Mouse (Mus musculus) neural tube, embryonic 12.5 days (tissue): ENCODE data around the gene Gm7544. TPM values are rescaled to one million over a fixed set of nuclear protein-coding genes. Genes with fewer than 3 reads are reported as not detected.
"Not testable (repeated sequence)": the region's sequence is repeated elsewhere in the genome, so short reads cannot be mapped to it uniquely, and the experiment has no call there.

Experiments
- ATAC-seq: fragments of 200-750 bp; cut with Nextera tagmentation; 2 replicates; pipeline ENCODE4 v1.8.0; 2017; ENCODE audit warnings: low read depth, mild to moderate bottlenecking, moderate TSS enrichment, moderate library complexity; ENCODE audit not compliant: low FRiP score
- H3K27ac ChIP-seq: fragments of 300-500 bp; sonication (generic); 2 replicates; pipeline ENCODE4 v1.5.1; 2016
- H3K27me3 ChIP-seq: fragments of 300-500 bp; sonication (generic); replicated peaks from 2 replicates; pipeline ENCODE4 v1.6.1; 2016; ENCODE audit warnings: mild to moderate bottlenecking
- H3K36me3 ChIP-seq: fragments of 300-500 bp; sonication (generic); 2 replicates; pipeline ENCODE4 v1.6.1; 2016; ENCODE audit warnings: mild to moderate bottlenecking
- H3K4me1 ChIP-seq: fragments of 300-500 bp; sonication (generic); 2 replicates; pipeline ENCODE4 v1.6.1; 2016
- H3K4me2 ChIP-seq: fragments of 300-500 bp; sonication (generic); replicated peaks from 2 replicates; pipeline ENCODE4 v1.6.1; 2016; ENCODE audit warnings: mild to moderate bottlenecking
- H3K4me3 ChIP-seq: fragments of 300-500 bp; sonication (generic); 2 replicates; pipeline ENCODE4 v1.5.1; 2016
- H3K9ac ChIP-seq: fragments of 300-500 bp; sonication (generic); 2 replicates; pipeline ENCODE4 v1.6.1; 2016; ENCODE audit warnings: mild to moderate bottlenecking
- H3K9me3 ChIP-seq: fragments of 300-500 bp; sonication (generic); 2 replicates; pipeline ENCODE4 v1.6.1; 2016; ENCODE audit warnings: mild to moderate bottlenecking
- WGBS: fragments of 180-500 bp; shearing (Covaris S2); methylation state at CpG from one replicate; pipeline ENCODE4 v1.1.7; 2016; 5-methylcytosine and 5-hydroxymethylcytosine counted together
- polyA plus RNA-seq: library from polyadenylated mRNA; unstranded; fragments of >200 nt; fragmentation: Nextera tagmentation; extraction: Ambion mirVana; gene quantifications from 2 replicates; pipeline ENCODE4 v1.2.1, GENCODE M21; 2016

The Gm7544 gene
- polyA plus RNA-seq: not detected in 2 replicates

- H3K36me3 ChIP-seq, H3K4me1 ChIP-seq, H3K27ac ChIP-seq, H3K4me3 ChIP-seq, H3K9me3 ChIP-seq, H3K27me3 ChIP-seq, H3K9ac ChIP-seq, H3K4me2 ChIP-seq, ATAC-seq: not testable (repeated sequence)
These were observed at the start of gene Gm7544 for GRCm38 (mm10) chr1:82955913-82956312. TSS of gene Gm7544 (minus strand) at chr1:82956013.

GRCm38 (mm10) chr1:83000306-83000705 is 44.5 kb upstream of the Gm7544 start, which contains the start of gene Gm47959:
TSS of gene Gm47959 (plus strand) at chr1:83000548.
- not testable (repeated sequence) for H3K4me1 ChIP-seq, ATAC-seq

GRCm38 (mm10) chr1:82993947-82994346 is 38.1 kb upstream of the Gm7544 start:
- Histone ChIP-seq H3K9me3 (no peaks in the 10 kb centered on the region), H3K4me2 (no peak overlapping the region), H3K27me3 (no peaks in the 10 kb centered on the region), H3K27ac (no peak overlapping the region), H3K4me3 (no peak overlapping the region), H3K9ac (no peak overlapping the region), H3K4me1 (no peaks in the 10 kb centered on the region), H3K36me3 (no peaks in the 10 kb centered on the region)
- no peak for ATAC-seq
- 85% methylated on average over 3 of the region's 3 CpGs for WGBS

More at GRCm38 (mm10) chr1:83000306-83000705, 44.5 kb upstream of the Gm7544 start, which contains the start of gene Gm47959:
- WGBS: 93% methylated on average over 9 of the region's 9 CpGs
- not testable (repeated sequence) for H3K4me2 ChIP-seq, H3K9ac ChIP-seq, H3K4me3 ChIP-seq, H3K27ac ChIP-seq, H3K27me3 ChIP-seq, H3K36me3 ChIP-seq, H3K9me3 ChIP-seq

GRCm38 (mm10) chr1:82992093-82992492 is 36.3 kb upstream of the Gm7544 start:
- WGBS: 88% methylated on average over 6 of the region's 6 CpGs

GRCm38 (mm10) chr1:82991596-82991995 is 35.8 kb upstream of the Gm7544 start:
- Histone ChIP-seq H3K4me2 (no peak overlapping the region), H3K4me3 (no peak overlapping the region), H3K36me3 (no peaks in the 10 kb centered on the region), H3K4me1 (no peaks in the 10 kb centered on the region), H3K27ac (no peak overlapping the region), H3K27me3 (no peaks in the 10 kb centered on the region), H3K9ac (no peak overlapping the region), H3K9me3 (no peaks in the 10 kb centered on the region)
- 79% methylated on average over 3 of the region's 3 CpGs for WGBS
- no peak for ATAC-seq

More at GRCm38 (mm10) chr1:82992093-82992492, 36.3 kb upstream of the Gm7544 start:
- Histone ChIP-seq H3K36me3 (no peaks in the 10 kb centered on the region), H3K9me3 (no peaks in the 10 kb centered on the region), H3K9ac (no peak overlapping the region), H3K4me1 (no peaks in the 10 kb centered on the region), H3K27ac (no peak overlapping the region), H3K4me2 (no peak overlapping the region), H3K27me3 (no peaks in the 10 kb centered on the region), H3K4me3 (no peak overlapping the region)
- ATAC-seq: no peak

GRCm38 (mm10) chr1:82991062-82991461 is 35.2 kb upstream of the Gm7544 start:
- Histone ChIP-seq H3K9ac (no peak overlapping the region), H3K9me3 (no peaks in the 10 kb centered on the region), H3K4me1 (no peaks in the 10 kb centered on the region), H3K4me3 (no peak overlapping the region), H3K27ac (no peak overlapping the region), H3K36me3 (no peaks in the 10 kb centered on the region), H3K27me3 (no peaks in the 10 kb centered on the region), H3K4me2 (no peak overlapping the region)
- no peak for ATAC-seq
- 70% methylated on average over 4 of the region's 4 CpGs for WGBS

- Histone ChIP-seq H3K4me2 (no peak overlapping the region), H3K9ac (no peak overlapping the region), H3K4me1 (no peaks in the 10 kb centered on the region), H3K27ac (no peak overlapping the region), H3K36me3 (no peaks in the 10 kb centered on the region), H3K27me3 (no peaks in the 10 kb centered on the region), H3K9me3 (0 out of 2 replicates have a peak, but pooled peaks cover 7% of the 10 kb centered on the region), H3K4me3 (no peak overlapping the region)
- WGBS: 38% methylated on average over 4 of the region's 4 CpGs
- peak; percentile 33; the same call in 1 of the 2 replicates for ATAC-seq
These were observed 31.9 kb upstream of the Gm7544 start for GRCm38 (mm10) chr1:82987530-82988198.

GRCm38 (mm10) chr1:82986738-82987137 is 30.9 kb upstream of the Gm7544 start:
- ATAC-seq: no peak
- 94% methylated on average over 6 of the region's 6 CpGs for WGBS
- Histone ChIP-seq H3K4me1 (no peaks in the 10 kb centered on the region), H3K27me3 (no peaks in the 10 kb centered on the region), H3K27ac (no peak overlapping the region), H3K9ac (no peak overlapping the region), H3K4me3 (no peak overlapping the region), H3K4me2 (no peak overlapping the region), H3K9me3 (0 out of 2 replicates have a peak, but pooled peaks cover 7% of the 10 kb centered on the region), H3K36me3 (no peaks in the 10 kb centered on the region)

GRCm38 (mm10) chr1:82977840-82978239 is 22.0 kb upstream of the Gm7544 start:
- Histone ChIP-seq H3K36me3 (no peaks in the 10 kb centered on the region), H3K9ac (no peak overlapping the region)
- no peak for ATAC-seq

GRCm38 (mm10) chr1:82975750-82976149 is 19.9 kb upstream of the Gm7544 start:
- WGBS: 85% methylated on average over 5 of the region's 5 CpGs
- Histone ChIP-seq H3K27me3 (no peaks in the 10 kb centered on the region), H3K27ac (no peak overlapping the region), H3K4me3 (no peak overlapping the region), H3K4me1 (no peaks in the 10 kb centered on the region), H3K9me3 (no peaks in the 10 kb centered on the region), H3K36me3 (no peaks in the 10 kb centered on the region), H3K4me2 (no peak overlapping the region), H3K9ac (no peak overlapping the region)
- no peak for ATAC-seq

More at GRCm38 (mm10) chr1:82977840-82978239, 22.0 kb upstream of the Gm7544 start:
- Histone ChIP-seq H3K4me3 (no peak overlapping the region), H3K27me3 (no peaks in the 10 kb centered on the region), H3K9me3 (no peaks in the 10 kb centered on the region), H3K27ac (no peak overlapping the region), H3K4me2 (no peak overlapping the region), H3K4me1 (no peaks in the 10 kb centered on the region)

- H3K9me3 ChIP-seq: no peaks in the 10 kb centered on the region
- 90% methylated on average over 9 of the region's 9 CpGs for WGBS
- no peak for ATAC-seq
These were observed 18.5 kb upstream of the Gm7544 start for GRCm38 (mm10) chr1:82974342-82974741.

GRCm38 (mm10) chr1:82973901-82974300 is 18.1 kb upstream of the Gm7544 start:
- Histone ChIP-seq H3K4me2 (no peak overlapping the region), H3K4me1 (no peaks in the 10 kb centered on the region), H3K27me3 (no peaks in the 10 kb centered on the region), H3K36me3 (no peaks in the 10 kb centered on the region), H3K4me3 (no peak overlapping the region), H3K9ac (no peak overlapping the region), H3K9me3 (no peaks in the 10 kb centered on the region), H3K27ac (no peak overlapping the region)
- WGBS: 78% methylated on average over 6 of the region's 6 CpGs
- ATAC-seq: no peak

More at GRCm38 (mm10) chr1:82974342-82974741, 18.5 kb upstream of the Gm7544 start:
- Histone ChIP-seq H3K4me3 (no peak overlapping the region), H3K36me3 (no peaks in the 10 kb centered on the region), H3K4me1 (no peaks in the 10 kb centered on the region), H3K27ac (no peak overlapping the region), H3K4me2 (no peak overlapping the region), H3K9ac (no peak overlapping the region), H3K27me3 (no peaks in the 10 kb centered on the region)

- no peak overlapping the region for H3K4me3 ChIP-seq
- no peak overlapping the region for H3K9ac ChIP-seq
- H3K27ac ChIP-seq: no peak overlapping the region
- H3K9me3 ChIP-seq: no peaks in the 10 kb centered on the region
- H3K27me3 ChIP-seq: no peaks in the 10 kb centered on the region
- H3K4me2 ChIP-seq: no peak overlapping the region
- ATAC-seq: no peak
- 88% methylated on average over 1 of the region's 1 CpGs for WGBS
- H3K36me3 ChIP-seq: no peaks in the 10 kb centered on the region
- H3K4me1 ChIP-seq: no peaks in the 10 kb centered on the region
These were observed 17.4 kb upstream of the Gm7544 start for GRCm38 (mm10) chr1:82973244-82973643.
